Mouse (Mus musculus): ENCODE measurements around the gene Dscam.

The Dscam gene

DNA sequence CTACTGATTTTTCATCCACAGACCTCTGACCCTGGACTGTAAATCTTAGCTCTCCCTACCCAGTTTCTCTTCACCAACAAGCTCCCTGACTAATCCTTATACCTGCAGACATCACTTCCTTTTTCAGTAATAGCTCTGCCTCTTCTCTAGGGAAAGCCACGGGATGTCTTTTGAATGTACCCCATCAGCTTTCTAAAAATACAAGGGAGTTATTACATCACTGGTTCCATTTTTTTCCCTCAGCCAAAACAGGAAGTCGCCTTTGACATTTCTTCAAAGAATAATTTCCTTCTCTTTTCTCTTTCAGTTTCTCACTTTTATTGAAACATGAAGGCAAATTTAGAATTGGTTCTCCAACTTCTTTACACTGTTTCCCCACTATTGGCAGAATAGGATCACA lies 67.5 kb downstream of the Dscam start:
- no peak for DNase-seq

DNA sequence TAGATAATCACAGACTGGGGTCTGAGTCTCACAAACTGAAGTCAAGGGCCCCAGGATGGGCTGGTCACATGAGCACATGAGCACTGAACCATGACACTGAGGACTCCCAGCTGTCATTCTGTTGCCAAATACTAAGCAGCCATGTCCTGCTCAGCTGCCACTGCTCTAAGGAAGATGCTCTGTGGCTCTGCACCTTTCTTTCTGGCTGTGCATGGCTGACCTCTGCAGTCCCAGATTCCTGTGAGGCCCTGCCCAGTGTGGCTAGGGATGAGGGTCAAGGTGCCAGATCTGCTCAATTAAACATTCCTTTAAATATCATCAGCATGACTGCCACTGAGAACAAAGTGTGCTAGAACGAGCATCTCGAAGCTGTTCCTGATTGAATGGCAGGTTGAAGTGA lies 70.5 kb downstream of the Dscam start:
- DNase-seq, result no peak

GRCm38 (mm10) chr16:97098508-97098907 lies 72.0 kb downstream of the Dscam start:
- DNase-seq, result no peak

DNA sequence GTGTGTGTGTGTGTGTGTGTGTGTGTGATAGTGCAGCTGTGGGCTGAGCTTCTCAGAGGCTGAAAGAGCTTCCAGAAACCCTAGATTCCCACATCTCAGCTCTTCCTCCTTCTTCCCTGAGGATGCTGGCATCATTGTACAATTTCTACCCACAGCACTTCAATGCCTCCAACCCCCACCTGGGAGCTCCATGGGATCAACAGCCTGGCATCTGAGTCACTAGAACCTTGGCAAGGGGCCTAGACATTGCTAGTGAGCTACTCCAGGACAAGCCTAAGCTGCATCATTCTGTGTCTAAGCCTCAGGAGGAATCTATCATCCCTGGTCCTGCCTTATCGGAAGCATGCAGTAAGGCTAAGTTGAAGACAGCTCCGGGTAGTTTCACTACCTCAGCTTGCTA lies 73.8 kb downstream of the Dscam start:
- DNase-seq, result no peak

DNA sequence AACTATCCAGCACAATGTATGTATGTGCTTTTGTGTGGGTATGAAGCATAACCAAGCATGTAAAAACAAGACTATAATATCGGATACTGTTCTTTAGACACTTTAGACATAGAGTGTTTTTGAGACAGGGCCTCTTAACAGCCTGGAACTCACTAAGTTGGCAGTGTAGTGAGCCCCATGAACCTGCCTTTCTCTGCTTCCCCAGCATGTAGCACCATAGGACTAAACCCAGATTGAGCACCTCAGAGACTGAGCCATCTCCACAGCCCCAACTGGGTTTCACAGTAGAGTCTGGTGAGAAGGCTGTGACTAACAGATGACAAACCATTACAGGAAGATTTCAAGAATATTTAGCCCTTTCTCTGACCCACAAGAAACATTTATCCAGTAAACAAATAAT lies 75.1 kb downstream of the Dscam start:
- no peak for DNase-seq

DNA sequence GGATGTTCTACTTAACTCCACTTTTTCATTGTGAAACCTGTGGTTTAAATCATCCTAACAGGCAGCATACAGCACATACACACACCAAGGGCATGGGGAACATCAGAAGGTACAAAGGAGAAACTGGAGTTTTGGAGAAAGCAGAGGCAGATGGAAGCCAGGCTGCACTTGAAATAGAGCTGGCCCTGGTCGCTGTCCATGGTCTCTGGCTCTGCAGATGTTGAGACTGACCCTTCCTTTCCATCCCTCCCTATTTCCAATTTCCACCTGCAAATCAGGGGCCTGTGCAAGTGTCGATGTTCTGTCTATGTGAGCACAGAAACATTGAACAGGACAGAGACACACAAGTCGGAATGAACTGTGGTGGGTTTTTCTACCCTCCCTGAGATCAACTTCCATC lies 81.2 kb downstream of the Dscam start:
- DNase-seq, result no peak

- no peak for DNase-seq
These were observed 86.9 kb downstream of the Dscam start for GRCm38 (mm10) chr16:97083694-97084093.

- DNase-seq, result no peak
These were observed 94.5 kb downstream of the Dscam start for GRCm38 (mm10) chr16:97075920-97076572.

- DNase-seq, result no peak
These were observed 95.2 kb downstream of the Dscam start for GRCm38 (mm10) chr16:97075137-97075902.

DNA sequence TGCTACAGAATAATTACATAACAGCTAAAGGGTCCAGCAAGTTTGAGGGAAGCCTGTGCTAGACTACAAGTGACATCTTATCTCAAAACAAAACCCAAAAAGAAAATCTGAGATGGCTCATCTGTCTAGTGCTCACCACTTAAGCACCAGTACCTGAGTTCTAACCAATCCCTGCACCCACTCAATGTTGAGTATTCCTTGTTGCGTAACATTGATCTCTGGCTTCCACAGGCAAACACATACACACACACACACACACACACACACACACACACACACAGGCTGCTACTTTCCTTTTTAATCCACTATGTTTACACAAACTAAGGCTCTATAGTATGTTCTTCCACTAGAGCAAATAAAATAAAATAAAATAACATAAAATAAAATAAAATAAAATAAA lies 96.7 kb downstream of the Dscam start:
- no peak for DNase-seq

GRCm38 (mm10) chr16:97072624-97073023 lies 97.9 kb downstream of the Dscam start:
- no peak for DNase-seq

- no peak for DNase-seq
These were observed 103.7 kb downstream of the Dscam start for GRCm38 (mm10) chr16:97066856-97067255.

DNA sequence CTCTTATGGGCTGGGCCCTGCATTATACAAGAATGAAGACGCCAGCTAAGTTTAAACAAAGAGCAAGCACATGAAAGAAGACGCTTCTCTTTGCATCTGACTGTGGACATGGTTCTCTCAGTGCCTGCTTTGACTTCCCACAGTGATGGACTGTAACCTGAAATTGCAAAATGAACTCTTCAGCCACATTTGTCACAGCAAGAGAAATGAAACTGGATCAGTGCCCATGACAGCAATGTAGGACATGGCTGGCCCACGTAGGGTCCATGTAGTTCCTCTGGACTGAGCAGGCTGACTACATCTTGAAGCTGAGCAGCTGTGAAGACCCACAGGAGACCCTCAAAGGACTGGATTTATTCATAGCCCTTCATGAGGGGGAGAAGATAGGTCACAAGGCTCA lies 108.3 kb downstream of the Dscam start:
- no peak for DNase-seq

- no peak for DNase-seq
These were observed 109.2 kb downstream of the Dscam start for GRCm38 (mm10) chr16:97061390-97061789.

DNA sequence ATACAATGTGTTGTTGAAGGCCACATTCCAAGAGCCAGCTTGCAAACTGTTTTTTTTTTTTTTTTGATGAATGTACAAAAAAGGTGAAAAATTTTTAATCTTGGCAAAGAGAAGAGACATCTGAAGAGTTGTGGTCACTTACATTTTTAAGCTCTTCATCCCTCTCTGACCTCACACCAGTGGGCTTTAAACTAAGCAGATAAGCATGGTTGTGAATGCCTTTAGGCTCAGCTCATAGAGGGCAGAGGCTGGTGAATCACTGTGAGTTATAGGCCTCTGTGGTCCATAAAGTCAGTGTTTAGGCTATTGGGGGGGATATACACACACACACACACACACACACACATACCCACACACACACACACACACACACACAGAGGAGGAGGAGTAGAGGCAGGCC lies 109.8 kb downstream of the Dscam start:
- no peak for DNase-seq

DNA sequence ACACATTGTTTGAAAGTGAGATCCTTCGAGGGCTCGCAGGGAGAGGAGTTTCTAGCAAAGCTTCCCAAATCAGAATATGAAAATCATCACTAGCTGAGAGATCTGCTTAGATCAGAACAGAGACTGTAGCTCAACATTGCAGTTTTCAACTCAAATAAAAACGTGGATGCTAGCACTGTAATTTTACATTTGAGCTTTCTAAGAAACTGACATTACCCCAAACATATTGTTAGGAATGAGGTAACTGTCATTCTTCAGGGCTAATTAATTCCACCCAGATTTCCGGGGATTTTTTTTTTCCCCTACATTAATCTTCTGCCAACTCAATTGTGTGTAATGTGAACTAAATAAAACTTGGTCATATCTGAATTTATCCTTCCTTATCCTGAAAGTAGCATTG lies 110.3 kb downstream of the Dscam start:
- DNase-seq, result no peak

DNA sequence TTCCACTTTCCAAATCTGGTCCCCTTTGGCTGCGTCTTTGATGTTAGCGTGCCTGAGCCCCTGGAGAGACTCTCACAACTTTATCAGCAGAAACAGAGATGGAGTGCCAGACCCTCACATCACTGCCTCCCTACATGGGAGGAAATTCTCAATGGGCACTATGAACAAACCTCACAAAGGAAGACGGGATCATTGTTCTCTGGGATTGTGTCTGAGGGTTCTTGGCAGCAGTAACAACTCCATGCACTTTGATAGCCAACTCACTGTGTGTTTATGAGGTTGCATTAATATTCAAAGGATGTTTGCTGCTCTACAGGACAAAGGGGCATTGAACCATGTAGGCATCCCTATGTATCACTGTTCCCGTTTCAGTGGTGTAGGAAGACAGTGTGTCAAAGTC lies 135.3 kb downstream of the Dscam start:
- no peak for DNase-seq

DNA sequence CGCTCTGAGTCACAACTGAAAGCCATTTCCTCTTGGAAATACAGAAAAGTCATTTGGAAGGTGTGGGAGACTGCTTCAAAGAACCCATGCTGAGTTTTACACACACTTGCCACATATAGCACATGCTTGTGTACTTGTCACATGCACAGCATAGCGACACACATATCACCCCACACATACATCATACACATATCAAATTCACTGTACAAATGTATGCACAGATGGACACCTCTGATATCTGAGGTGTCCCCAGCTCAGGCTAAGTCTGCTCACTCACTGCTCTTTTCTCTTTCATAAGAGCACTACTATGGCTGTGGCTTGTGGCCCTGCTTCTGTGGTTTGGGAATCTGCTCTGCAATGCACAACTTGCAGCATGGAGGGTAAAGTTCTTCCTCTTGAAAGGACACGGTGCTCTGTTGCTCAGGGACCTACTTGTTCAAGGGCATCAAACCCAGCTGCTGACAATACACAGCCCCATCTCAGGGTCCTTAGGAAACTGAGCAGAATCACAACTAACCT lies 137.0 kb downstream of the Dscam start:
- no peak for DNase-seq

DNA sequence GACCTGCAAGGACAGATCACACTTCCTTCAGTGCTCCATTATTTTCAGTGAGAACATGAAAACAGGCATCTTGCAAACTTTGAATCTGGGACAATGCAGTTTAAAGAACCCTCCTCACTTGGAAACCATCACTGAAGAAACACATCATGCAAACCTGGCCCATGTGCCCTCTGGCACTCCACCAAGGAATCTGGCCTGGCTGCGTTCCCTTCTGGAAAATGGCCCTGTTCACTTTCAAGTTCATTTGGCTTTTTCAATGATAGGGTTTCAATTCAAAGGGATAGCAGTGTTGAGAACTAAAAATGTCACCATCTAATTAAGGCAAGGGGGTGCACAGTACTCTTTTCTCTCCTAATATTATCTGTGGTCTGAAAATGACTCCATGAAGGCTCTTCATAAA lies 142.9 kb downstream of the Dscam start:
- no peak for DNase-seq

DNA sequence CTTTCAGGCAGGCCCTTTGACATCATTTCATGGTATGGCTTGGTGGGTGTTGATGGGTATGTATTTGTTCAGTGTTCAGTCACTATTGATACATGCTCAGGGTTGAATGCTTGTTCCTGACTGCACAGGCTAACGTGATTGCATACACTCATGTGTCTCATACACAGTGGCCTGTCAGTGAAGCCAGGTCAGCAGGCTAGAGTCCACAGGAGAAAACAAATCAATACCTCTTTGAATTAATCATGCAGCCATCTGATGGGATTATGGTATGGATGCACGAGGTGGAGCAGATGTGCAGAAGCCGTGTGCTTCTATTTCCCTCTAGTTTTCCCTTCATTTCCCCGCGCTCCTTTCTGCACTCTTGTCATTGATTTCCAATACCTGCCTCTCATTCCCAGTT lies 143.7 kb downstream of the Dscam start:
- no peak for DNase-seq

GRCm38 (mm10) chr16:97024406-97024805 lies 146.1 kb downstream of the Dscam start:
- no peak for DNase-seq

GRCm38 (mm10) chr16:97021496-97021895 lies 149.1 kb downstream of the Dscam start:
- no peak for DNase-seq

DNA sequence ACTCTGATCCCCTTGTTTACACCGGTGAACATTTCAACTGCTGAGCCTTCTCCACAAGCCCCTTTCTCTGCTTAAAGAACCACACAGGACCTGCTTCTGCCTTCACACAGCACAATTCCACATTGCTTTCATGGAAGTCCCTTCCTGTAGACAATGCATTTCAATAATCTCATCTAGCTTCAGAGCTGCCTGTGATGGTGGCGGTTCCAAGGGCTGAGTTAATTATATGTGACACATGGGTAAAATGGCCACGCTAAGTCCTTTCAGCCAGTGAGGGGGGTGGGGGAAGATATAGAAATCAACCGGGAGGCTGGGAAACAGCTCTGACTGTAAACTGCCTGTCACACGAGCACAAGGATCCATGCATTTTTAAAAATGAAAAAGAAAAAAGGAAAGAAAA lies 152.2 kb downstream of the Dscam start:
- no peak for DNase-seq

DNA sequence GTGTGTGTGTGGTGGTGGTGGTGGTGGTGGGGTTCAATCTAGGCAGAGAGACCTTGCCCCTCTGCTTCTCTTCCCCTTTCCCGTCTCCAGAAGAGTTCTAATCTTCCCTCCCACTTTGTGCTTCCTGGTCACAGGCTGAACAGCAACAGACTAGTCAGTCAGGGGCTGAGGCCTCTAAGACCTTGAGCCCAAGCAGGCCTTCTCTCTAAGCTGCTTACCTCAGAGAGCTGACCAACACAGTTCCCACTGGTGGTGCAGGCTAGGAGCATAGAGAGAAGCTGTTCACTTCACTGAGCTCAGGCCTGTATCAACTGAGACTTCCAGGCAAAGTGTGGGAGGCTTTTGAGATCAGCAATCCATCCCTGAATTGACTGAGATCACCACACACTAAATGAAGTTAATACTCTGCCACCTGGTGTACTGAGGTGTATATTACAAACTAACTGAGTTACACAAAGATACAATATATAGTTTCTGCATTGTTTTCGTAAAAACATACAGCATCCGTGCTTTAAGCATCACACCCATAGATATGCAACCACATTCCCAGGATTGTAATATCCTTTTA lies 153.3 kb downstream of the Dscam start:
- no peak for DNase-seq
